Mouse (Mus musculus) lung, postnatal 0 days (tissue): ENCODE measurements at regions not wholly inside any gene's neighbourhood (a gene's known extent, or its start where the extent isn't known, plus 50 kb on each side); places are given as distances from the start of the nearest gene placed in this dataset.

ENCODE experiments used
- CTCF ChIP-seq: IDR thresholded peaks from 2 replicates; pipeline ENCODE4 v1.5.1; 2016; ENCODE audit warnings: antibody characterized with exemption, mild to moderate bottlenecking
- EP300 ChIP-seq: IDR thresholded peaks from 2 replicates; pipeline ENCODE4 v1.6.1; 2016; ENCODE audit warnings: antibody characterized with exemption, mild to moderate bottlenecking, control low read depth

DNA sequence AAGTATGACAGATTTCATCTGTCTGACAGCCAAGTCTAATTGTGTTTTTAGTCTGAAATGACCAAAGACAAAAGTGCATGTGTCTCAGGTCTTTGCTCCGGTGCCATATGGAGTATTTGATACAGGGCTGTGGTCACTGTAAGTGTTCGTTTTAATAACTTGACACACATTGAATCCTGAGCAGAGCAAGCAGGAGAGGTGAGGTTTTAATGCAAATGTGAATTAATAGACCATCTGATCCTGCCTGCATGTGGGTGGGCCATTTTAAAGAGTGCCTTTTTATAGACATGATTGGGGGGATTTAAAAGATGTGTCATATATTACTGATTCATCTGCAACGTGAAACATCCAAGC lies 291.2 kb upstream of the Noct start:
- no peak for TF ChIP-seq CTCF
- no peak for TF ChIP-seq EP300
